Mouse (Mus musculus) CH12.LX (cell line): ENCODE measurements around the gene Arrb1.
A peak's percentile ranks its signal among the peaks of the same experiment; 100 is the strongest.

Source experiments
- CTCF ChIP-seq, 2 experiments: IDR thresholded peaks in 1 of 2; conservative IDR thresholded peaks in 1 of 2; 2 replicates each; pipeline ENCODE4 v1.5.1; 2011 to 2012; ENCODE audit warnings: low read depth in 2 of 2, low read length in 2 of 2, improper control_type of control experiment in 1 of 2, inconsistent platforms in 1 of 2, mild to moderate bottlenecking in 1 of 2, moderate library complexity in 1 of 2
- POLR2A ChIP-seq: IDR thresholded peaks from 2 replicates; pipeline ENCODE4 v1.6.1; 2011; ENCODE audit warnings: low read depth, mild to moderate bottlenecking, improper control_type of control experiment, low read length

- TF ChIP-seq CTCF (conservative IDR thresholded peaks at IDR 0.05 in 1 of 2, IDR thresholded peaks at IDR 0.05 in 1 of 2; ENCODE audit: low read depth in 2 of 2, low read length in 2 of 2) (no peak), POLR2A (peak; percentile 79)
Measured at GRCm38 (mm10) chr7:99545885-99546745, 10.8 kb downstream of the Arrb1 start.
